Mouse (Mus musculus) intestine, postnatal 0 days (tissue): Measurements from ENCODE around the gene Ptprg. TPM values are rescaled to one million over a fixed set of nuclear protein-coding genes. Genes with fewer than 3 reads are reported as not detected.

Source experiments
- ATAC-seq: fragments of 200-750 bp; cut with Nextera tagmentation; 2 replicates; pipeline ENCODE4 v1.8.0; 2017; ENCODE audit warnings: mild to moderate bottlenecking, moderate TSS enrichment, moderate library complexity
- H3K27ac ChIP-seq: fragments of 300-500 bp; sonication (generic); 2 replicates; pipeline ENCODE4 v1.5.1; 2014; ENCODE audit warnings: mild to moderate bottlenecking, low read depth, low read length, moderate library complexity
- H3K27me3 ChIP-seq: fragments of 300-500 bp; sonication (generic); replicated peaks from 2 replicates; pipeline ENCODE4 v1.6.1; 2014; ENCODE audit warnings: low read length, mixed read lengths; ENCODE audit not compliant: control insufficient read depth, insufficient read depth
- H3K36me3 ChIP-seq: fragments of 300-500 bp; sonication (generic); 2 replicates; pipeline ENCODE4 v1.6.1; 2014; ENCODE audit warnings: mild to moderate bottlenecking, moderate library complexity; ENCODE audit not compliant: control insufficient read depth, insufficient read depth
- H3K4me1 ChIP-seq: fragments of 300-500 bp; sonication (generic); replicated peaks from 2 replicates; pipeline ENCODE4 v1.6.1; 2014; ENCODE audit warnings: antibody characterized with exemption, low read length, mixed read lengths; ENCODE audit not compliant: control insufficient read depth, insufficient read depth
- H3K4me2 ChIP-seq: fragments of 300-500 bp; sonication (generic); replicated peaks from 2 replicates; pipeline ENCODE4 v1.6.1; 2014; ENCODE audit warnings: low read depth, mild to moderate bottlenecking, moderate library complexity
- H3K4me3 ChIP-seq: fragments of 300-500 bp; sonication (generic); 2 replicates; pipeline ENCODE4 v1.5.1; 2014; ENCODE audit warnings: low read depth, low read length
- H3K9ac ChIP-seq: fragments of 300-500 bp; sonication (generic); 2 replicates; pipeline ENCODE4 v1.6.1; 2014; ENCODE audit warnings: mild to moderate bottlenecking, low read depth, low read length
- H3K9me3 ChIP-seq: fragments of 300-500 bp; sonication (generic); 2 replicates; pipeline ENCODE4 v1.6.1; 2016; ENCODE audit warnings: mixed run types; ENCODE audit not compliant: control insufficient read depth
- CTCF ChIP-seq: sonication (generic); IDR thresholded peaks from 2 replicates; pipeline ENCODE4 v1.5.1; 2016; ENCODE audit warnings: low read depth, mild to moderate bottlenecking, control low read depth, antibody characterized with exemption, moderate library complexity
- WGBS: fragments of 180-500 bp; shearing (Covaris S2); extraction: QIAGEN DNeasy Blood & Tissue Kit; methylation state at CpG from one replicate; pipeline ENCODE4 v1.1.7; 2014; 5-methylcytosine and 5-hydroxymethylcytosine counted together
- polyA plus RNA-seq: library from polyadenylated mRNA; unstranded; fragments of >200 nt; fragmentation: Nextera tagmentation; extraction: Ambion mirVana; gene quantifications from 2 replicates; pipeline ENCODE4 v1.2.1, GENCODE M21; 2015

The Ptprg gene
- polyA plus RNA-seq, 1 experiment from 2014 or later = 3.7 TPM

- Histone ChIP-seq H3K9me3 (no peaks in the 10 kb centered on the region), H3K4me2 (no peak overlapping the region), H3K27ac (no peak overlapping the region), H3K4me1 (no peaks in the 10 kb centered on the region), H3K36me3 (no peaks in the 10 kb centered on the region), H3K9ac (no peak overlapping the region), H3K4me3 (no peak overlapping the region), H3K27me3 (no peaks in the 10 kb centered on the region)
- no peak for TF ChIP-seq CTCF
- no peak for ATAC-seq
- WGBS = 74% methylated on average over 7 of the region's 7 CpGs
These were observed 111.7 kb downstream of the Ptprg start for GRCm38 (mm10) chr14:11665046-11665445.

- WGBS = 27% methylated on average over 3 of the region's 3 CpGs
- H3K9ac ChIP-seq = no peak overlapping the region
- no peak for TF ChIP-seq CTCF
- no peak overlapping the region for H3K4me2 ChIP-seq
- no peaks in the 10 kb centered on the region for H3K36me3 ChIP-seq
- no peaks in the 10 kb centered on the region for H3K4me1 ChIP-seq
- H3K27me3 ChIP-seq = no peaks in the 10 kb centered on the region
- no peak overlapping the region for H3K27ac ChIP-seq
- no peaks in the 10 kb centered on the region for H3K9me3 ChIP-seq
- no peak overlapping the region for H3K4me3 ChIP-seq
- ATAC-seq = no peak
These were observed 114.4 kb downstream of the Ptprg start for GRCm38 (mm10) chr14:11667762-11668161.

DNA sequence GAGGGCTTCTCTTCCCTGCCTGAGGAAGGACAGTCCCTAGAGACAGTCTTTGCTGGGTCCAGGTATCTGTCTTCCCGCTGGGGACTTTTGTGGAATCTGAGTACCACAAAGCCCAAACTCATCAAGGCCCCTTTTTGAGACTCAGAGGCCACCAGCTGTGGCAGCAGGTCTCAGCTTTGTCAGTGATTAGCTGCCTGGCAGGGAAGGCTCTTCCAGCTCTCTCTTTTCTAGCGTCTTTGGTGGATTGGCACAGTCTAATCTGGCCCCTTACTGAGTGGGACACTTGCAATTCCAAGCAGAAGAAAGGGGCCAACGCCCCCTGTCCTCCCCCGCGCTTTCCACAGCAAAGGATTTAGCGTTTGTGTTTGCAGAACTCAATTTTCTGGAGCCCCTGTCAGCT is 117.5 kb downstream of the Ptprg start:
- no peak overlapping the region for H3K9ac ChIP-seq
- TF ChIP-seq CTCF = no peak
- H3K9me3 ChIP-seq = no peaks in the 10 kb centered on the region
- no peak overlapping the region for H3K27ac ChIP-seq
- no peaks in the 10 kb centered on the region for H3K4me1 ChIP-seq
- 49% methylated on average over 6 of the region's 6 CpGs for WGBS
- H3K36me3 ChIP-seq = no peaks in the 10 kb centered on the region
- ATAC-seq = no peak
- no peaks in the 10 kb centered on the region for H3K27me3 ChIP-seq
- no peak overlapping the region for H3K4me3 ChIP-seq
- H3K4me2 ChIP-seq = no peak overlapping the region

DNA sequence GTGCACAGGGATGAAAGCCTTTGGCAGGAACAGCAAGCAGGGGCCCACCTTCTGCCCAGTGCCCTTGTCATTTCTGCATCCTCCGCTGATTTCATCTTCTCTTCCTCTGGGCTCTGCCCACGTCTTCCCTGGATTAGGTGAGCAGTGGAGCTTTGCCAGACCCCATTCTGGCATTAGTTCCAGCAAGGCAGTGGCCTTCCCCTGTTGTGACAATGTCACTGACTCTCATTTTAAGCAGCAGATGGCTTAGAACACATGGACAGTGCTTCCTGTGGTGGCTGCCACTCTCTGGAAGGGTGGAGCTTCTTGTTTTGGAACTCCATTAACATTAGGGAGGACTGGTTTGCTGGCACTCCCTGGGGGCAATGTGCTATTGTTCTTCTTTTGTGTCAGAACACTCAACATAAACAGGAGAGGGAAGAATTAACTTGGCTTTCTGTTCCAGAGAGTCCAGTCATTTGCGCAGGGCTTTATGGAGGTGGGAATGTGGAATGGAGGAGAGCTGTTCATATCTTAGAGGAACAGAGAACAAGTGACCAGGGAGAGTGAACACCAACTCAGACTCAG is 119.7 kb downstream of the Ptprg start:
- Histone ChIP-seq H3K36me3 (no peaks in the 10 kb centered on the region), H3K4me1 (no peaks in the 10 kb centered on the region), H3K9me3 (no peaks in the 10 kb centered on the region), H3K27me3 (no peaks in the 10 kb centered on the region), H3K4me3 (no peak overlapping the region), H3K4me2 (no peak overlapping the region), H3K9ac (no peak overlapping the region), H3K27ac (no peak overlapping the region)
- ATAC-seq = no peak
- 88% methylated on average over 3 of the region's 3 CpGs for whole genome bisulfite sequencing
- no peak for TF ChIP-seq CTCF

DNA sequence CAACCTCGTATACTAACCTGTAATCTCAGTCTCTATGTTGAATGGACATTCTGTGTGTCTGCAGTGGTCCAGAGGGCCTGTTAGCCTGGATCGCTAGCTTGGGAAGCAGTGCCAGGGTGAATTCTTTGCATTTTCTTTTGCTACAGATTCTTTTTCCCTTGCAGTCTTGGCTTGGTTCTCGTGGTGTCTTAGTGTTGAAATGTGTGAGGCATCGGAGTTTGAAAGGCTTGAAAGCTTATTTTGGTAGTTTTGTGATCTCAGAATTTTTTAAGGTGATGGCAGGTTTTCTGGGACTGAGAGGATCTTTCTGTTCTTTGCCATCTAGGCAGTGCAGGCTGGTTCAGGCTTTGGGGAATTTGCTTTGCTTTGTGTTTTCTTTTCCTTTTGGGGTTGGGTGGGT is 124.9 kb downstream of the Ptprg start:
- Histone ChIP-seq H3K36me3 (no peaks in the 10 kb centered on the region), H3K9ac (no peak overlapping the region), H3K4me1 (0 out of 2 replicates have a peak, but pooled peaks cover 5% of the 10 kb centered on the region), H3K27ac (no peak overlapping the region), H3K9me3 (no peaks in the 10 kb centered on the region), H3K4me3 (no peak overlapping the region), H3K4me2 (no peak overlapping the region), H3K27me3 (no peaks in the 10 kb centered on the region)
- TF ChIP-seq CTCF = no peak
- ATAC-seq = no peak
- WGBS = 72% methylated on average over 4 of the region's 4 CpGs

DNA sequence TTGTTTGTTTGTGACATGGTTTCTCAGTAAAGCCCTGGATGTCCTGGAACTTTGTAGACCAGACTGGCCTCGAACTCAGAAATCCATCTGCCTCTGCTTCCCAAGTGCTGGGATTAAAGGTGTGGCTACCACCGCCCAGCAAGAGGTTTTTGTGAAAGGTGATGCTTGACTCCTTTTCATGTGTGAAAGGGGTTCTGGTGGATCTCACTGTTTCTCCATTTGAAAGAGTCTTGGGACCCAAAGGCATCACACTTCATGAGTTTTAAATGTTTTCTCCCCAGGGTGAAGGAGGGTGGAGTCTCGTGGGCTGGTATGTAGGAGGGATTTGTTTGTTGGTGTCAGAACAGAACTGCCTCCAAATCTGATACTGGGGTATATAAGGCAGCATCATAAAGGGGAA is 126.4 kb downstream of the Ptprg start:
- Histone ChIP-seq H3K4me1 (0 out of 2 replicates have a peak, but pooled peaks cover 5% of the 10 kb centered on the region), H3K9ac (no peak overlapping the region), H3K27ac (no peak overlapping the region), H3K9me3 (no peaks in the 10 kb centered on the region), H3K27me3 (no peaks in the 10 kb centered on the region), H3K4me3 (no peak overlapping the region), H3K36me3 (no peaks in the 10 kb centered on the region), H3K4me2 (no peak overlapping the region)
- WGBS = 76% methylated on average over 3 of the region's 3 CpGs
- ATAC-seq = no peak
- TF ChIP-seq CTCF = no peak

DNA sequence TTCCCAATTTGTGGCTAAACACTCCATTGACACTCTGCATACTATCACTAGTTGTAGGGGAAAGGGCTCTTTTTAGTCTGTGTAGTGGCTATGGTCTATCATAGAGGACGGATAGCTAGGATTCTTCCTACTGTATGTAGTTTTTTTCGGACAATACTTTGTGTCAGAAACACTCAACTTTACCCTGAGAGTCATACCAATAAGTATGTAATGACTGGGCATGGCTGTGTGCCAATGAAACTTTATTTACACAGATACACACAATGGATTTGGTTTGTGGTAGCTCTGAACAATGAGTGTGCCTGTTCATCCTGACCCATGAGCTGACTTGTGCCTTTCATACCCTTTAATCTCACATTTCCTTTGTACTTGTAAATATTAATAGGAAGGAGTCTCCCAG is 127.3 kb downstream of the Ptprg start:
- Histone ChIP-seq H3K36me3 (no peaks in the 10 kb centered on the region), H3K27ac (no peak overlapping the region), H3K27me3 (no peaks in the 10 kb centered on the region), H3K9ac (no peak overlapping the region), H3K9me3 (no peaks in the 10 kb centered on the region), H3K4me2 (no peak overlapping the region), H3K4me3 (no peak overlapping the region), H3K4me1 (0 out of 2 replicates have a peak, but pooled peaks cover 5% of the 10 kb centered on the region)
- no peak for ATAC-seq
- 73% methylated on average over 2 of the region's 2 CpGs for WGBS
- TF ChIP-seq CTCF = no peak
